Mouse (Mus musculus) lung, adult 2 months (tissue): ENCODE data around the gene Cela3b.

Experiments
- CTCF ChIP-seq: fragments of 200-500 bp; IDR thresholded peaks from 2 replicates; pipeline ENCODE4 v1.5.1; 2011; ENCODE audit warnings: mild to moderate bottlenecking, low read length, control low read depth; ENCODE audit not compliant: insufficient read depth
- POLR2A ChIP-seq: fragments of 200-500 bp; IDR thresholded peaks from 2 replicates; pipeline ENCODE4 v1.6.1; 2011; ENCODE audit warnings: low read depth, mild to moderate bottlenecking, control low read depth, low read length, borderline replicate concordance; ENCODE audit errors: extremely low read depth

DNA sequence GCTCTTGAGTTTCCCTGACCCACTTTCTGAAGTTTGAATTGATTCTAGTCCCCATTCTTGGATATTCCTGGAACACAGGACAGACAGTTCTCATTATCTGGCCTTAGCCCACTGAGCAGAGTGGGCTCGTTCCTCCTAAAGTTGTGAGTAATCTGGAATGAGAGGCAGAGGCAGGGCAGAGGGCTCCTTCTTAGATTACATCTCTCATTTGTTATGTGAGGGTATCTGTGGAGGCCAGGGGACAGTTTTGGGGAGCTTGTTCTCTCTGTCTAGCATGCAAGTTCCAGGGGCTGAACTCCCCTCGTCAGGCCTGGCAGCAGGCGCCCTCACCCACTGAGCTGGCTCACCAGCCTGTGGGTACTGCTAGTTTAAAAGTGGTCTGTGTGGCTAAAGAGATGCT is 51.3 kb downstream of the Cela3b start:
- TF ChIP-seq CTCF (no peak), POLR2A (no peak)
